Mouse (Mus musculus): ENCODE measurements around the gene Def6. TPM values are rescaled to one million over a fixed set of nuclear protein-coding genes. Genes with fewer than 3 reads are reported as not detected.

Gene Def6
- polyA plus RNA-seq, 1 experiment from 2014 or later: 20.5 TPM

- no peak for ATAC-seq (replicated peaks; ENCODE audit: extremely low read depth, insufficient read depth, low FRiP score)
- Histone ChIP-seq H3K9ac (ENCODE audit: low read length) (no peak overlapping the region), H3K4me3 (ENCODE audit: low read length) (no peak overlapping the region), H3K27ac (ENCODE audit: low read length) (no peak overlapping the region), H3K36me3 (ENCODE audit: control insufficient read depth, insufficient read depth) (peaks cover 16% of the 10 kb centered on the region), H3K4me1 (ENCODE audit: control insufficient read depth, insufficient read depth, low read length) (peaks cover 18% of the 10 kb centered on the region), H3K27me3 (ENCODE audit: control insufficient read depth, insufficient read depth, low read length) (no peaks in the 10 kb centered on the region), H3K9me3 (replicated peaks; ENCODE audit: control insufficient read depth, low read length) (no peaks in the 10 kb centered on the region), H3K4me2 (ENCODE audit: low read depth, low read length) (no peak overlapping the region)
- WGBS: 42% methylated on average over 14 of the region's 14 CpGs
Observed at GRCm38 (mm10) chr17:28204052-28204720, 3.4 kb upstream of the Def6 start.

GRCm38 (mm10) chr17:28205443-28205842, 2.1 kb upstream of the Def6 start:
- Histone ChIP-seq H3K27me3 (ENCODE audit: control insufficient read depth, insufficient read depth, low read length) (no peaks in the 10 kb centered on the region), H3K4me3 (ENCODE audit: low read length) (no peak overlapping the region), H3K4me2 (ENCODE audit: low read depth, low read length) (no peak overlapping the region), H3K4me1 (ENCODE audit: control insufficient read depth, insufficient read depth, low read length) (peaks cover 18% of the 10 kb centered on the region), H3K36me3 (ENCODE audit: control insufficient read depth, insufficient read depth) (peaks cover 10% of the 10 kb centered on the region), H3K9ac (ENCODE audit: low read length) (no peak overlapping the region), H3K9me3 (replicated peaks; ENCODE audit: control insufficient read depth, low read length) (no peaks in the 10 kb centered on the region), H3K27ac (ENCODE audit: low read length) (no peak overlapping the region)
- 87% methylated on average over 8 of the region's 8 CpGs for WGBS
- no peak for ATAC-seq (replicated peaks; ENCODE audit: extremely low read depth, insufficient read depth, low FRiP score)

- H3K4me1 ChIP-seq (ENCODE audit: control insufficient read depth, insufficient read depth, low read length): peaks cover 18% of the 10 kb centered on the region
- H3K9me3 ChIP-seq (replicated peaks; ENCODE audit: control insufficient read depth, low read length): no peaks in the 10 kb centered on the region
- peak overlapping the region; percentile 78 for H3K4me2 ChIP-seq (ENCODE audit: low read depth, low read length)
- peak overlapping the region; percentile 88 for H3K27ac ChIP-seq (ENCODE audit: low read length)
- H3K4me3 ChIP-seq (ENCODE audit: low read length): no peak overlapping the region
- peak overlapping the region; percentile 84 for H3K9ac ChIP-seq (ENCODE audit: low read length)
- no peaks in the 10 kb centered on the region for H3K27me3 ChIP-seq (ENCODE audit: control insufficient read depth, insufficient read depth, low read length)
- no peak for ATAC-seq (replicated peaks; ENCODE audit: extremely low read depth, insufficient read depth, low FRiP score)
- WGBS: 71% methylated on average over 8 of the region's 8 CpGs
- peaks cover 3% of the 10 kb centered on the region; the same call in 1 of the 2 replicates for H3K36me3 ChIP-seq (ENCODE audit: control insufficient read depth, insufficient read depth)
Observed at GRCm38 (mm10) chr17:28207092-28207491, 486 bp upstream of the Def6 start.

- WGBS: 77% methylated on average over 8 of the region's 8 CpGs
- H3K4me3 ChIP-seq (ENCODE audit: low read length): peak overlapping the region; percentile 57
- H3K27ac ChIP-seq (ENCODE audit: low read length): peak overlapping the region; percentile 88; the same call in 1 of the 2 replicates
- no peak for ATAC-seq (replicated peaks; ENCODE audit: extremely low read depth, insufficient read depth, low FRiP score)
- no peaks in the 10 kb centered on the region for H3K9me3 ChIP-seq (replicated peaks; ENCODE audit: control insufficient read depth, low read length)
- no peaks in the 10 kb centered on the region for H3K27me3 ChIP-seq (ENCODE audit: control insufficient read depth, insufficient read depth, low read length)
- H3K4me2 ChIP-seq (ENCODE audit: low read depth, low read length): peak overlapping the region; percentile 78
- H3K36me3 ChIP-seq (ENCODE audit: control insufficient read depth, insufficient read depth): no peaks in the 10 kb centered on the region; the same call in 1 of the 2 replicates
- H3K4me1 ChIP-seq (ENCODE audit: control insufficient read depth, insufficient read depth, low read length): peaks cover 18% of the 10 kb centered on the region
- peak overlapping the region; percentile 84 for H3K9ac ChIP-seq (ENCODE audit: low read length)
Observed at GRCm38 (mm10) chr17:28208314-28208612, 685 bp downstream of the Def6 start.

- H3K4me1 ChIP-seq (ENCODE audit: control insufficient read depth, insufficient read depth, low read length): peaks cover 18% of the 10 kb centered on the region
- no peaks in the 10 kb centered on the region for H3K27me3 ChIP-seq (ENCODE audit: control insufficient read depth, insufficient read depth, low read length)
- no peaks in the 10 kb centered on the region for H3K9me3 ChIP-seq (replicated peaks; ENCODE audit: control insufficient read depth, low read length)
- H3K27ac ChIP-seq (ENCODE audit: low read length): peak overlapping the region; percentile 0; the same call in 1 of the 2 replicates
- no peak for ATAC-seq (replicated peaks; ENCODE audit: extremely low read depth, insufficient read depth, low FRiP score)
- H3K4me3 ChIP-seq (ENCODE audit: low read length): peak overlapping the region; percentile 57
- peak overlapping the region; percentile 78 for H3K4me2 ChIP-seq (ENCODE audit: low read depth, low read length)
- peak overlapping the region; percentile 25; the same call in 1 of the 2 replicates for H3K9ac ChIP-seq (ENCODE audit: low read length)
- H3K36me3 ChIP-seq (ENCODE audit: control insufficient read depth, insufficient read depth): no peaks in the 10 kb centered on the region
- WGBS: 47% methylated on average over 4 of the region's 4 CpGs
Observed at GRCm38 (mm10) chr17:28209457-28210110, 2.0 kb downstream of the Def6 start.

- Histone ChIP-seq H3K4me1 (ENCODE audit: control insufficient read depth, insufficient read depth, low read length) (peaks cover 11% of the 10 kb centered on the region), H3K4me2 (ENCODE audit: low read depth, low read length) (no peak overlapping the region; the same call in 1 of the 2 replicates), H3K4me3 (ENCODE audit: low read length) (no peak overlapping the region), H3K36me3 (ENCODE audit: control insufficient read depth, insufficient read depth) (no peaks in the 10 kb centered on the region), H3K9ac (ENCODE audit: low read length) (no peak overlapping the region), H3K27ac (ENCODE audit: low read length) (0 out of 2 replicates have a peak overlapping the region, but pooled peaks have one; percentile 13), H3K27me3 (ENCODE audit: control insufficient read depth, insufficient read depth, low read length) (no peaks in the 10 kb centered on the region), H3K9me3 (replicated peaks; ENCODE audit: control insufficient read depth, low read length) (no peaks in the 10 kb centered on the region)
- 57% methylated on average over 6 of the region's 6 CpGs for WGBS
- no peak for ATAC-seq (replicated peaks; ENCODE audit: extremely low read depth, insufficient read depth, low FRiP score)
Observed at GRCm38 (mm10) chr17:28211921-28212341, 4.4 kb downstream of the Def6 start.

DNA sequence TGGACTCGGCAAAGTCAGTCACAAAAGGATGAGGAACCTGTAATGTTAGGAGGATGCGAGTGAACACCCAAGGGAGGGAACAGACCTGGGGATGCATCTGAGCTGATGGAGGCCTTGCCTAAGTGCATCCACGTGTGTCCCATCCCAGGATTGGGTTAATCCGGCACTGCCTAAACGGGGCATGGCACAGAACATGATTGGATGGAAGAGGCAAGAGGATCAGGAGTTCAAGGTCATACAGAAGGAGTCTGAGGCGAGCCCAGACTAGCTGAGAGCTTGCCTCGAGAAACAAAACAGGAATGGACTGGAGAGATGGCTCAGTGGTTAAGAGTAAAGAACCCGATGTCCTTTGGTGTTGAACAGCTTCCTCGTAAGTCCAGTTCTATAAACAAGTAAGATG, 4.8 kb downstream of the Def6 start:
- H3K4me3 ChIP-seq (ENCODE audit: low read length): no peak overlapping the region
- no peaks in the 10 kb centered on the region for H3K27me3 ChIP-seq (ENCODE audit: control insufficient read depth, insufficient read depth, low read length)
- H3K9me3 ChIP-seq (replicated peaks; ENCODE audit: control insufficient read depth, low read length): no peaks in the 10 kb centered on the region
- peaks cover 7% of the 10 kb centered on the region for H3K4me1 ChIP-seq (ENCODE audit: control insufficient read depth, insufficient read depth, low read length)
- H3K4me2 ChIP-seq (ENCODE audit: low read depth, low read length): no peak overlapping the region
- 63% methylated on average over 9 of the region's 9 CpGs for WGBS
- H3K36me3 ChIP-seq (ENCODE audit: control insufficient read depth, insufficient read depth): no peaks in the 10 kb centered on the region
- H3K27ac ChIP-seq (ENCODE audit: low read length): 0 out of 2 replicates have a peak overlapping the region, but pooled peaks have one; percentile 13
- no peak for ATAC-seq (replicated peaks; ENCODE audit: extremely low read depth, insufficient read depth, low FRiP score)
- H3K9ac ChIP-seq (ENCODE audit: low read length): no peak overlapping the region

- H3K9ac ChIP-seq (ENCODE audit: low read length): no peak overlapping the region
- 26% methylated on average over 4 of the region's 4 CpGs for WGBS
- no peak overlapping the region for H3K4me2 ChIP-seq (ENCODE audit: low read depth, low read length)
- no peaks in the 10 kb centered on the region for H3K36me3 ChIP-seq (ENCODE audit: control insufficient read depth, insufficient read depth)
- H3K4me3 ChIP-seq (ENCODE audit: low read length): no peak overlapping the region
- no peak overlapping the region for H3K27ac ChIP-seq (ENCODE audit: low read length)
- H3K9me3 ChIP-seq (replicated peaks; ENCODE audit: control insufficient read depth, low read length): no peaks in the 10 kb centered on the region
- H3K4me1 ChIP-seq (ENCODE audit: control insufficient read depth, insufficient read depth, low read length): peaks cover 6% of the 10 kb centered on the region; the same call in 1 of the 2 replicates
- ATAC-seq (replicated peaks; ENCODE audit: extremely low read depth, insufficient read depth, low FRiP score): no peak
- no peaks in the 10 kb centered on the region for H3K27me3 ChIP-seq (ENCODE audit: control insufficient read depth, insufficient read depth, low read length)
Observed at GRCm38 (mm10) chr17:28213236-28213635, 5.7 kb downstream of the Def6 start.

DNA sequence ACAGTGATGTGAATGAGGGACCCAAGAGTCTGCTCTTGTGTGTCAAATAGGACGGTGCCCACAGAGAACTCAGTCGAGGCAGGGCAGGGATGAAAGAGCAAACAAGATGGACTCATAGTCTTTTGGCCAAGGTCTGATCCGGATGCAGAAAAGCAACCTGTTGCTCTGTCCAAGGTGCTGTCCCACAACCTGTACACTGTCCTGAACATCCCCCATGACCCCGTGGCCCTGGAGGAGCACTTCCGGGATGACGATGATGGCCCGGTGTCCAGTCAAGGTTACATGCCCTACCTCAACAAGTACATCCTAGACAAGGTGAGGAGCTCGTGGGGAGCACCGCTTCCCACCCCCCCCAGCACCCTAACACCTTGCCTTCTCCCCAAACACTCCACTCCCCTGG, 9.2 kb downstream of the Def6 start:
- H3K4me1 ChIP-seq (ENCODE audit: control insufficient read depth, insufficient read depth, low read length): 0 out of 2 replicates have a peak, but pooled peaks cover 5% of the 10 kb centered on the region
- no peaks in the 10 kb centered on the region for H3K9me3 ChIP-seq (replicated peaks; ENCODE audit: control insufficient read depth, low read length)
- no peak overlapping the region for H3K4me3 ChIP-seq (ENCODE audit: low read length)
- H3K27ac ChIP-seq (ENCODE audit: low read length): peak overlapping the region; percentile 75; the same call in 1 of the 2 replicates
- no peak overlapping the region for H3K4me2 ChIP-seq (ENCODE audit: low read depth, low read length)
- H3K9ac ChIP-seq (ENCODE audit: low read length): no peak overlapping the region
- no peaks in the 10 kb centered on the region for H3K36me3 ChIP-seq (ENCODE audit: control insufficient read depth, insufficient read depth)
- WGBS: 80% methylated on average over 9 of the region's 9 CpGs
- ATAC-seq (replicated peaks; ENCODE audit: extremely low read depth, insufficient read depth, low FRiP score): no peak
- no peaks in the 10 kb centered on the region for H3K27me3 ChIP-seq (ENCODE audit: control insufficient read depth, insufficient read depth, low read length)
